Mouse (Mus musculus) olfactory bulb, adult 2 months (tissue): ENCODE measurements at regions not wholly inside any gene's neighbourhood (a gene's known extent, or its start where the extent isn't known, plus 50 kb on each side); places are given as distances from the start of the nearest gene placed in this dataset.

ENCODE experiments used
- CTCF ChIP-seq: fragments of 200-500 bp; IDR thresholded peaks from 2 replicates; pipeline ENCODE4 v1.5.1; 2012; ENCODE audit warnings: low read depth, mild to moderate bottlenecking, low read length, moderate library complexity; ENCODE audit not compliant: insufficient read depth
- POLR2A ChIP-seq: fragments of 200-500 bp; IDR thresholded peaks from 2 replicates; pipeline ENCODE4 v1.6.1; 2012; ENCODE audit warnings: mild to moderate bottlenecking, low read depth, low read length, moderate library complexity; ENCODE audit not compliant: insufficient read depth

- TF ChIP-seq POLR2A (no peak), CTCF (no peak)
These were observed 1249.0 kb upstream of the Cited2 start for GRCm38 (mm10) chr10:16473952-16474521.
